Mouse (Mus musculus) liver, postnatal 0 days (tissue): ENCODE data around the gene Psmb4.
"Not testable (repeated sequence)": the region's sequence is repeated elsewhere in the genome, so short reads cannot be mapped to it uniquely, and the experiment has no call there.

ENCODE experiments used
- CTCF ChIP-seq: sonication (generic); IDR thresholded peaks from 2 replicates; pipeline ENCODE4 v1.5.1; 2016; ENCODE audit warnings: antibody characterized with exemption, low read depth
- EP300 ChIP-seq: IDR thresholded peaks from 2 replicates; pipeline ENCODE4 v1.6.1; 2016; ENCODE audit warnings: antibody characterized with exemption, low read depth, mild to moderate bottlenecking

DNA sequence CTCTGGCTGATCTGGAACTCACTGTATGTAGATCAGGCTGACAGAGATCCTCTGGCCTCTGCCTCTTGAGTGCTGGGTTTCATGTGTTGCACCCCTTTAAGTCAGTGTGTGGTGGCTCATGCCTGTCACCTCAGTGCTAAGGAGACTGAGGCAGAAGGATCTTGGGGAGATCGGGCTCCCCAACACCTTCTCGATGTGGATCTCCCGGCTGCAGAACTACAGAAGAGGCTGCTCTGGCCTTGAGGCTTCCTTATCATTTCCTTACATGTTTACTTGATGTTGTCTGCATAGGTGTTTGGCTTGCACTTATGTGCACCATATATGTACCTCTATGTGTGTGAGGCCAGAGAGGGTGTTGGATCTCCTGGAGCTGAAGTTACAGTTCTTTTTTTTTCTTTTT lies 47.8 kb upstream of the Psmb4 start:
- TF ChIP-seq EP300, result 0 out of 2 replicates have a peak, but pooled peaks have one; percentile 18
- not testable (repeated sequence) for TF ChIP-seq CTCF
